In genomic region chr13:76064363-76064945, GRCm38 (mm10) we compare ENCODE assay signal across 17 mouse cellular contexts. TPM values are rescaled to one million over a fixed set of nuclear protein-coding genes. Genes with fewer than 3 reads are reported as not detected.
DNase-seq lines count a peak whose midpoint lies in the region; ATAC-seq and TF ChIP-seq lines count a peak whose summit lies in the region.
"Had no signal": no experiment of that assay in that cellular context is flagged by ENCODE, and none has a peak within 500 bp of the region (broad histone marks: within the 10 kb centered on the region; RNA-seq: fewer than 3 reads in every experiment).

No protein-coding gene starts in this region.

- H3K9ac ChIP-seq in forebrain, embryonic 12.5 days = no peak overlapping the region
- no peak overlapping the region for H3K9ac ChIP-seq in kidney, postnatal 0 days (ENCODE audit: low read depth, low read length)
- no peak overlapping the region for H3K9ac ChIP-seq in limb, embryonic 12.5 days (replicated peaks)

- TF ChIP-seq CTCF in kidney, postnatal 0 days (IDR thresholded peaks at IDR 0.05; ENCODE audit: low read depth) = no peak
- no peak for TF ChIP-seq CTCF in kidney, adult 2 months (conservative IDR thresholded peaks at IDR 0.05; ENCODE audit: insufficient read depth, insufficient read length, low read depth, low read length)

- H3K4me3 ChIP-seq in forebrain, embryonic 10.5 days = no peak overlapping the region
- no peak overlapping the region for H3K4me3 ChIP-seq in forebrain, embryonic 12.5 days (replicated peaks)
- H3K4me3 ChIP-seq in kidney, postnatal 0 days (replicated peaks; ENCODE audit: low read depth, low read length) = no peak overlapping the region
- H3K4me3 ChIP-seq in kidney, adult 2 months (ENCODE audit: insufficient read depth, low read depth, low read length) = no peak overlapping the region
- H3K4me3 ChIP-seq in limb, embryonic 12.5 days (replicated peaks) = no peak overlapping the region

- no peak overlapping the region for H3K4me2 ChIP-seq in forebrain, embryonic 12.5 days
- H3K4me2 ChIP-seq in kidney, postnatal 0 days (ENCODE audit: low read length) = no peak overlapping the region
- no peak overlapping the region for H3K4me2 ChIP-seq in limb, embryonic 12.5 days

- 91% methylated on average over 13 of the region's 13 CpGs for WGBS in forebrain, embryonic 10.5 days
- 89% methylated on average over 13 of the region's 13 CpGs for WGBS in forebrain, embryonic 12.5 days
- 72% methylated on average over 13 of the region's 13 CpGs for WGBS in kidney, postnatal 0 days
- WGBS in kidney, adult 2 months = 79% methylated on average over 13 of the region's 13 CpGs
- WGBS in limb, embryonic 12.5 days = 65% methylated on average over 13 of the region's 13 CpGs

- peaks cover 18% of the 10 kb centered on the region for H3K36me3 ChIP-seq in forebrain, embryonic 10.5 days (replicated peaks)
- H3K36me3 ChIP-seq in forebrain, embryonic 12.5 days (replicated peaks) = peaks cover 8% of the 10 kb centered on the region; the same call in 1 of the 2 replicates
- H3K36me3 ChIP-seq in kidney, postnatal 0 days (ENCODE audit: insufficient read depth, low read length) = 0 out of 2 replicates have a peak, but pooled peaks cover 3% of the 10 kb centered on the region
- no peaks in the 10 kb centered on the region for H3K36me3 ChIP-seq in kidney, adult 2 months (ENCODE audit: control insufficient read depth, insufficient read depth, low read length)
- peaks cover 12% of the 10 kb centered on the region for H3K36me3 ChIP-seq in limb, embryonic 12.5 days

- no peak for TF ChIP-seq POLR2A in kidney, adult 2 months (IDR thresholded peaks at IDR 0.05; ENCODE audit: low read depth, low read length)

- peak; percentile 19 for DNase-seq in forebrain, embryonic 10.5 days (ENCODE audit: extremely low spot score, low spot score)
- DNase-seq in kidney, postnatal 0 days (ENCODE audit: low spot score) = no peak
- no peak for DNase-seq in kidney, adult 2 months
- DNase-seq in embryo, embryonic 11 days = peak; percentile 12
- no peak for DNase-seq in cerebellum, adult 8-10 months
- DNase-seq in thymus, postnatal 36 days = no peak
- DNase-seq: cerebellum, postnatal 10 days; heart, adult 18-20 months; heart, postnatal 14 days; kidney, postnatal 14 days; layer of hippocampus, postnatal 36 days; retina, postnatal 1 day; spleen, adult 18-20 months had no signal

- no peaks in the 10 kb centered on the region for H3K9me3 ChIP-seq in forebrain, embryonic 10.5 days
- H3K9me3 ChIP-seq in forebrain, embryonic 12.5 days = no peaks in the 10 kb centered on the region
- no peaks in the 10 kb centered on the region for H3K9me3 ChIP-seq in kidney, postnatal 0 days (replicated peaks; ENCODE audit: low read length)
- H3K9me3 ChIP-seq in limb, embryonic 12.5 days = no peaks in the 10 kb centered on the region

- no peaks in the 10 kb centered on the region for H3K27me3 ChIP-seq in forebrain, embryonic 10.5 days (ENCODE audit: poor library complexity, severe bottlenecking)
- H3K27me3 ChIP-seq in forebrain, embryonic 12.5 days = no peaks in the 10 kb centered on the region
- no peaks in the 10 kb centered on the region for H3K27me3 ChIP-seq in kidney, postnatal 0 days (ENCODE audit: insufficient read depth, low read length)
- H3K27me3 ChIP-seq in kidney, adult 2 months (replicated peaks; ENCODE audit: control insufficient read depth, insufficient read depth, low read length) = no peaks in the 10 kb centered on the region
- no peaks in the 10 kb centered on the region for H3K27me3 ChIP-seq in limb, embryonic 12.5 days

- peaks cover 6% of the 10 kb centered on the region; the same call in 1 of the 2 replicates for H3K4me1 ChIP-seq in forebrain, embryonic 10.5 days
- H3K4me1 ChIP-seq in forebrain, embryonic 12.5 days = no peaks in the 10 kb centered on the region
- no peaks in the 10 kb centered on the region for H3K4me1 ChIP-seq in kidney, postnatal 0 days (replicated peaks; ENCODE audit: insufficient read depth, low read length)
- H3K4me1 ChIP-seq in kidney, adult 2 months (ENCODE audit: control insufficient read depth, insufficient read depth, low read length) = peaks cover 3% of the 10 kb centered on the region; the same call in 1 of the 2 replicates
- peaks cover 8% of the 10 kb centered on the region for H3K4me1 ChIP-seq in limb, embryonic 12.5 days (replicated peaks)

- ATAC-seq in forebrain, embryonic 12.5 days (ENCODE audit: low FRiP score) = no peak
- ATAC-seq in kidney, postnatal 0 days (replicated peaks; ENCODE audit: low FRiP score, low read depth) = peak; percentile 55; the same call in 1 of the 2 replicates
- ATAC-seq in limb, embryonic 12.5 days (ENCODE audit: insufficient number of reproducible peaks, insufficient read depth, low FRiP score, low TSS enrichment, low read depth) = peak; percentile 77
- ATAC-seq: lung, postnatal 0 days had no signal

- 0 out of 2 replicates have a peak overlapping the region, but pooled peaks have one; percentile 44 for H3K27ac ChIP-seq in forebrain, embryonic 10.5 days
- H3K27ac ChIP-seq in forebrain, embryonic 12.5 days = no peak overlapping the region
- 0 out of 2 replicates have a peak overlapping the region, but pooled peaks have one; percentile 5 for H3K27ac ChIP-seq in kidney, postnatal 0 days
- no peak overlapping the region for H3K27ac ChIP-seq in kidney, adult 2 months (ENCODE audit: insufficient read depth, low read depth, low read length)
- H3K27ac ChIP-seq in limb, embryonic 12.5 days = no peak overlapping the region

RNA-seq across cellular contexts. Expression of gene Gpr150, which starts 7.7 kb away (rescaled TPM):
- 0.48 and 0.66 TPM in 2 replicates for polyA plus RNA-seq in forebrain, embryonic 10.5 days (2016; fragmentation: Nextera tagmentation; extraction: Ambion mirVana)
- polyA plus RNA-seq in forebrain, embryonic 12.5 days (2016; fragmentation: Nextera tagmentation; extraction: Ambion mirVana) = 0.47 and 0.49 TPM in 2 replicates
- 0.31 and 0.50 TPM in 2 replicates for polyA plus RNA-seq in kidney, postnatal 0 days (2015; fragmentation: Nextera tagmentation; extraction: Ambion mirVana)
- polyA plus RNA-seq in kidney, adult 2 months (2012; rRNA removed) = 0.39 and 0.41 TPM in 2 replicates
- 0.21 TPM in 1 of 2 replicates, not detected in the other for polyA plus RNA-seq in limb, embryonic 12.5 days (2016; fragmentation: Nextera tagmentation; extraction: Ambion mirVana)
- polyA plus RNA-seq: liver, adult 2 months had no signal

RNA-seq across cellular contexts. Expression of gene Arsk, which starts 34.0 kb away (rescaled TPM):
- 5.2 and 5.3 TPM in 2 replicates for polyA plus RNA-seq in forebrain, embryonic 10.5 days (2016; fragmentation: Nextera tagmentation; extraction: Ambion mirVana)
- 5.5 and 5.8 TPM in 2 replicates for polyA plus RNA-seq in forebrain, embryonic 12.5 days (2016; fragmentation: Nextera tagmentation; extraction: Ambion mirVana)
- 11.6 and 12.1 TPM in 2 replicates for polyA plus RNA-seq in kidney, postnatal 0 days (2015; fragmentation: Nextera tagmentation; extraction: Ambion mirVana)
- polyA plus RNA-seq in kidney, adult 2 months (2012; rRNA removed) = 8.6 and 9.0 TPM in 2 replicates
- 7.8 and 9.0 TPM in 2 replicates for polyA plus RNA-seq in limb, embryonic 12.5 days (2016; fragmentation: Nextera tagmentation; extraction: Ambion mirVana)

RNA-seq across cellular contexts. Expression of gene Ttc37, which starts 34.1 kb away (rescaled TPM):
- 14.6 and 15.9 TPM in 2 replicates for polyA plus RNA-seq in forebrain, embryonic 10.5 days (2016; fragmentation: Nextera tagmentation; extraction: Ambion mirVana)
- polyA plus RNA-seq in forebrain, embryonic 12.5 days (2016; fragmentation: Nextera tagmentation; extraction: Ambion mirVana) = 16.9 and 17.2 TPM in 2 replicates
- polyA plus RNA-seq in kidney, postnatal 0 days (2015; fragmentation: Nextera tagmentation; extraction: Ambion mirVana) = 9.2 and 9.4 TPM in 2 replicates
- 6.4 and 6.9 TPM in 2 replicates for polyA plus RNA-seq in kidney, adult 2 months (2012; rRNA removed)
- polyA plus RNA-seq in limb, embryonic 12.5 days (2016; fragmentation: Nextera tagmentation; extraction: Ambion mirVana) = 18.6 and 22.4 TPM in 2 replicates

RNA-seq across cellular contexts. Expression of gene Rfesd, which starts 45.9 kb away (rescaled TPM):
- polyA plus RNA-seq in forebrain, embryonic 10.5 days (2016; fragmentation: Nextera tagmentation; extraction: Ambion mirVana) = 26.4 and 28.8 TPM in 2 replicates
- polyA plus RNA-seq in forebrain, embryonic 12.5 days (2016; fragmentation: Nextera tagmentation; extraction: Ambion mirVana) = 18.2 and 22.3 TPM in 2 replicates
- polyA plus RNA-seq in kidney, postnatal 0 days (2015; fragmentation: Nextera tagmentation; extraction: Ambion mirVana) = 24.6 and 24.8 TPM in 2 replicates
- 5.8 and 7.1 TPM in 2 replicates for polyA plus RNA-seq in kidney, adult 2 months (2012; rRNA removed)
- 21.5 and 22.4 TPM in 2 replicates for polyA plus RNA-seq in limb, embryonic 12.5 days (2016; fragmentation: Nextera tagmentation; extraction: Ambion mirVana)

Comparison
In these comparisons a context has a peak if more than half of its experiments do, and no peak if none do; other contexts are left out.
1. H3K27ac ChIP-seq: peak in forebrain, embryonic 10.5 days (single experiment) and kidney, postnatal 0 days (single experiment); none in forebrain, embryonic 12.5 days (single experiment), kidney, adult 2 months (single experiment) and limb, embryonic 12.5 days (single experiment).
2. DNase-seq: peak in forebrain, embryonic 10.5 days (single experiment) and embryo, embryonic 11 days (single experiment); none in kidney, postnatal 0 days (single experiment), kidney, adult 2 months (single experiment), cerebellum, adult 8-10 months (single experiment) and thymus, postnatal 36 days (0 of 2).